Mouse (Mus musculus): Measurements from ENCODE around the gene H2-Oa. TPM values are rescaled to one million over a fixed set of nuclear protein-coding genes. Genes with fewer than 3 reads are reported as not detected.
A peak's percentile ranks its signal among the peaks of the same experiment; 100 is the strongest.

Gene H2-Oa
- total RNA-seq (2021) = under 1 TPM in 1 of 2 experiments, not detected in 1; 0.55 TPM

DNA sequence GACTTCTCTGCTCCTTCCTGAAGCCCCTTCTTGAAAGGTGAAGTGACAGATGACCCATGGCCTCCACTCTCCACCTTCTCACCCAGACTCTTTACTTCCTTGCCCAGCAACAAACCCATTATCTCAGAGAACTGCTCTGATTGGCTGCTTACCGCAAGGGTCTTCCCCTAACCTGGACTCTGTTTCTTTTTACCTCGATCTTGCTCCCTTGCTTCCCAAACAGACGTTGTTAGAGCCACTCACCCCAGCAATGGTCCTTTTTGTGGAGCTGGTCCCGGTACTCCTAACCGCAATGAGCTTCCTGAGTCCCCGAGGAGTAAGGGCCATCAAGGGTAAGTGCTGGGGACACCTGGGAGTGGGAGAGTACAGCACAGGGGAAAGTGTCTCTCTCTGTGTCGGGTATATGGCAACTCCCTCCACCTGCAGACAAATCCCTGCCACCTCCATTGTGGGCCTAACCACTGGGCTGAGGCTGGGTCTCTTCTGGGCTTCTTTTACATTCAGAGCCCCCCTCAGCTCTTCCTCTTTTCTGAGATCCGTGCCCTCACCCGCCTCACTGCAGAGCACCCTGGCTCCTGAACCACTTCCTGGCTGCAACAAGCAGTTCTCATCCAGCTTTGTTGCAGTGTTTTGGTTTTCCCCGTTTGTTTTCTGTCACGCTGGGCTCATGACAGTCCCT, at the start of gene H2-Oa:
H2-Oa (plus strand) TSS at position 144 of the 679 bp plus-strand sequence.
- no peak for DNase-seq (ENCODE audit: extremely low spot score in 1 of 2, low spot score in 2 of 2)
- intact Hi-C loops (cut with DNase I) = no loop called here

DNA sequence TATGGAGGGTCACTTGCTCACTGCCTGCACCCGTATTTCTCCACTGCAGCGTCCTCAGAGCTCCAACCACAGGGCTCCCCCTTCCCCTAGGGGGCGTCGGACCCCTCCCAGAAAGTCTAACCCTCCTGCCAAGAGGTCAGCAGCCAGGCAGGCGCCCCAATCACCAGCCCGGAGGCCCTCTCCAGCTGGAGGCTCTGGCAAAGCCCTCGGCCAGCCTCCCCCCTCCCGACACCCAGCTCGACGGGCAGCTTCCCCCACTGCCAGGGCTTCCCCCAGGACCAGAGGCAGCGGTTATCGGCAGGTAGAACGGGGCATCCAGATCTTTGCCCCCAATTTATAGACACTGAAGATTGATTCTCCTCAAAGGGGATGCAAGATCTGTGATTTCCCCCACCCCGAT, 46.2 kb upstream of the H2-Oa start:
- intact Hi-C loops (cut with DNase I) = no loop called here
- DNase-seq (ENCODE audit: extremely low spot score in 1 of 2, low spot score in 2 of 2) = no peak

DNA sequence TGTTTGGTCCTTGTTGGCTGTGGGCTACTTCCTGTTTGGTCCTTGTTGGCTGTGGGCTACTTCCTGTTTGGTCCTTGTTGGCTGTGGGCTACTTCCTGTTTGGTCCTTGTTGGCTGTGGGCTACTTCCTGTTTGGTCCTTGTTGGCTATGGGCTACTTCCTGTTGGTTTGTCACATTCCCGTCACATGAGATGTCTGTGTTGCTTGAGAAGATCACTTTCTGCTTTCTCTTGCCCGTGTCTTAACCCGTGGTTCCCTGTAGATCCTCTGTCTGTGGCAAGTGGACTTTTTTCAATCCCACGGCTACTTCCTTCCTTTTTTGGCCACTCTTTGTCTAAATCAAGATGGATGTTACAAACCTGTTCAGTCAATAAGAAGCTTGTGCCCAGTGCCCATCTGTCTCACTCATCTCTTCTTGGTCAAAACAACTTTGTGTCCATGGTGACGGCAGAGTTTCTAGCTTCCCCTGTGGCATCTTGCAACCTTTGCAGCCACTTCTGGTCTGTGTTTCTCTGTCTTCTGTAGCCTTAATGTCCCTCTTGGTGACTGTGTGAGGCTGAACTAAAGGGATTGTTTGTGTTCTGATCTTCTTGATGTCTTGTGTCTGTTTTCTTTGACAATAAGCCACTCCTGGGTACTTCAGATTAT, 44.6 kb upstream of the H2-Oa start:
- intact Hi-C loops (cut with DNase I) = no loop called here
- no peak for DNase-seq (ENCODE audit: extremely low spot score in 1 of 2, low spot score in 2 of 2)

DNA sequence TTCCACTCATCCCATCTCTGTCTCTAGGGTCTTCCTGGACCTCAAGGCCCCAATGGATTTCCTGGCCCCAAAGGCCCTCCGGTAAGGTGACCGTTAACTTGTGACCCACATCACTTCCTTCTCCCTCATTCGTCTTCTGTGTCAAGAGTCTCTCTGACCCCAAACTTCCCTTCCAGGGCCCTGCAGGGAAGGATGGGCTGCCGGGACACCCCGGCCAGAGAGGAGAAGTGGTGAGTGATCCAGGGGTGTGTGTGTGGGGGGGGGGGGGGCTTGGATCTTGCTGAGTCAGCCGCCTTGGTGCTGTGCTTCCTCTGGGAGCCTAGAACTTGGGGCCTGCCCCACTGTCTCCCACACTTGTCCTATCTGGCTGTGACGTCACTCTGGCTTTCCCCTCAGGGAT, 34.9 kb upstream of the H2-Oa start:
- intact Hi-C loops (cut with DNase I) = no loop called here
- DNase-seq (ENCODE audit: extremely low spot score in 1 of 2, low spot score in 2 of 2) = no peak

DNA sequence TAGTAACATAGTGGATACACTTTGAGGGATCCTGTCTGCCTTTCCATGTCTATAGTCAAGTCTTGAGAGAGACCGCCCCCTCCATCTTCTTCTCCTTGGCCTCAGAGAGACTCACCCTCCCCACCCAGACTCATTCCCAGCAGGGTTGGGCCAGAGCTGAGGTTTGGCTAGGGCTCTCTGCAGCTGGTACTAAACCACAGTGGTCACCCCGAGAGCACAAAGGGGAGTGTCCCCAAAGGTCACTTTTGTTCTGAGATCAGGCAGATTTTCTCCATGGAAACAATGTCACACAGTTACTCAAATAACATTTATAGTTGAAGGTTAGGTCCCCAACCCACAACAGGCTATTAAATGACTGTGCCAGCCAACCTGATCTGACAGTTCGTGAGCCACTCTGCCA, 23.3 kb upstream of the H2-Oa start:
- intact Hi-C loops (cut with DNase I) = no loop called here
- DNase-seq (ENCODE audit: extremely low spot score in 1 of 2, low spot score in 2 of 2) = no peak

DNA sequence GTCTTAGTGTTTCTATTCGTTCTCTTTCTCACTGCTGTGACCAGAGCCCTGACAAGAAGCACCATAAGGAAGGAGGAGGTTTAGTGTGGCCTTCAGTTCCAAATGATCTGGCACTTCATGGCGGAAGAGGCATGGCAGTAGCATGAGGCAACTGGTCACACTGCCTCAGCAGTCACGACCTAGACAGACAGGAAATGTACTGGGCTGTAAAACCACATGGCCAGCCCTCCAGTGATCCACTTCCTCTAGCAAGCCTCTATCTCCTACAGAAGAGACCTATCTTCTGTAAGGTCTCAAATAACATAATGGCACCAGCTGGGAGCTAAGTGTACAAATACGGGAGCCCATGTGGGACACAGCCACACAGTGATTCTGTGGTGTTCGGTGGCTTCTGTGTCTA, 20.0 kb upstream of the H2-Oa start:
- intact Hi-C loops (cut with DNase I) = loop anchor here (10.0 kb wide), 1 partner anchor 163 kb away; the partner anchor contains the start of gene H2-Ob
- no peak for DNase-seq (ENCODE audit: extremely low spot score in 1 of 2, low spot score in 2 of 2)

DNA sequence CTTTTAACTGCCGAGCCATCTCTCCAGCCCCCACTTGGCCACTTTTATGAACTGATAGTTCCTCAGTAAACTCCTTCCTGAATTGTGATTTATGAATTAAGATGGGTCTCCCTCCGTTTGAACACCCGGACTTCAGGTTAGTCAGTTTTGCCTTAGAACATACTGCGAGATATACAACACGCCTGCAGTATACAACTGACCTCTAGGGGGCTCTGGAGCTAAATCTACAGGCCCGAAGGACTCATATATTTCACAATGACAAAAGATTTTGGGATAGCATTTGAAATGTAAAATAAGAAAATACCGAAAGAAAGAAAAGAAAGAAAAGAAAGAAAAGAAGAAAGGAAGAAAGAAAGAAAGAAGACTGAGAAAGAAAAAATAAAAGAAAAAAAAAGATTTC, 16.9 kb upstream of the H2-Oa start:
- intact Hi-C loops (cut with DNase I) = loop anchor here (10.0 kb wide), 1 partner anchor 160 kb away; the partner anchor contains the start of gene H2-Ob
- DNase-seq (ENCODE audit: extremely low spot score in 1 of 2, low spot score in 2 of 2) = peak; percentile 64 to 69

DNA sequence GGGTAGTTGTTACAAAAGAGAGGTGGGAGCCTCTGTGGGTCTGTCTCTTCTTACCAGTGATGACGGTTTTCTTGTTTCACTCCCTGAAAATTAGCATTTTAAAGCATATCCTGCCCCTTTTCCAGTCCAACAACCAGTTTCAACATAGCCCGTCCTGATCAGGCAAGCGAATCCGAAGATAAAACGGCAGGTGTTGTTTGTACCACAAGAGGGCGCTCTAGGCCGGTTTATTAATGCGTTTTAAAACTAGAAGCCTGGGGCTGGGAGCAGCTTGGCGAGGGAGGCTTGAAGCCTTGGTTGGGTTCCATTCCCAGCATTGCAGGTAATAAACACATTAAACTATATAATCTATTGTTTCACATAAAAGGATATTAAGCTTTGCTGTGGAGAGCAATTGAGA, 14.6 kb upstream of the H2-Oa start:
- intact Hi-C loops (cut with DNase I) = loop anchor here (2.0 to 10.0 kb wide), 2 partner anchors 87 to 157 kb away; partner anchors contain the start of gene H2-Ob
- DNase-seq (ENCODE audit: extremely low spot score in 1 of 2, low spot score in 2 of 2) = peak; percentile 60 to 71

DNA sequence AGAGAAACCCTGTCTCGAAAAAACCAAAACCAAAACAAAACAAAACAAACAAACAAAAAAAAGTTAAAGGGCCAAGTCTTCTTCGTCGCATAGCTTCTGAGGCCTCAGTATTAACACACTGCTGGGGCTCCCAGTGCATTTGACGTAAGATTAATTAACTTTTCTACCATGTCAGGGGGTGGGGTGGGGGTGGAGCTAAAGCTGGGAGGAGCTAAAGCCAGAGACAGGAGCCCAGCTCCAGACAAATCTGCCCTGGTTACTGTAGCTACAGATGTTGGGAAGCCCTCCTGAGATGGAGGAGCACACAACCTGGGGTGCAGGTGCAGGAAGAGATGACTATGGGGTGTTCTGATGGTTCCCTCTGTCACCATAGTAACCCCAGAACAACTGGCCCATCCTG, 14.0 kb upstream of the H2-Oa start:
- intact Hi-C loops (cut with DNase I) = loop anchor here (10.0 kb wide), 1 partner anchor 157 kb away; the partner anchor contains the start of gene H2-Ob
- no peak for DNase-seq (ENCODE audit: extremely low spot score in 1 of 2, low spot score in 2 of 2)

DNA sequence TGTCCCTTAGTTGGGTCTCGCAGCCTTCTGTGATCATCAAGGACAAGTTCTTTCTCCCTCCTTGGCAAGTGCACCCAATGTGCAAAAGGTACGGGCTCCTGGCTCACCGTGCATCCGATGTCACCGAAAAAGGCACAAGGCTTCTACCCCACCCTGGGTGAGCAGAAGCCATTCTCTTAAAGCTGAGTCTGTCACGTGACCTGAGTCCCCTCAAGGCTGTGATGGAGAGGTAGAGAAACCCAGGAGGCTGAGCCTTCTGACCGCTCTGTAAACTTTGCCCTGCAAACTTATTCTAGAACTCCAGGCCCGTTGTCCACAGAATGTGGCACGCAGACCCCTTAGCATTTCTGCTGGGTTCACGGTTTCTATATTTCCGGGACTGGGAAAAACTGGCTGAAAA, 13.1 kb upstream of the H2-Oa start:
- intact Hi-C loops (cut with DNase I) = loop anchor here (10.0 kb wide), 1 partner anchor 156 kb away; the partner anchor contains the start of gene H2-Ob
- DNase-seq (ENCODE audit: extremely low spot score in 1 of 2, low spot score in 2 of 2) = no peak

DNA sequence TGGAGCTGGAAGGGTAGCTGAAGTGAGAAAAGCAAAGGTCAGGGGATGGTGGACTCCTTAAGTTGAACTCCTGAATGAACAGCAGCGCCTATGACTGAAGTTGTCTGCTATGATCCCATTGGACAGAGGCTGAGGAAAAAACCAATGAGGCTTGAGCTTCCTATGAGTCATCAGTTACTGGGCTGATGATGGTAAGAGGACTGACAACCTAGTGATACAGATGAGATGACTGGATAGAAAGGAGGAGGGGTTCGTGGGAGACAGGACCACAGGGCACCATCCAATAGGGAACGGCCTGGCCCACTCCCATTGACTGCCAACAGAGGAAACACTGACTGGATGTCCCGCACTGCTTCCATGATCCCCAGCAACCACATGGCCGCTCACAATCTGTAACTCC, 12.5 kb upstream of the H2-Oa start:
- intact Hi-C loops (cut with DNase I) = loop anchor here (10.0 kb wide), 1 partner anchor 155 kb away; the partner anchor contains the start of gene H2-Ob
- peak; percentile 11 to 72 for DNase-seq (ENCODE audit: extremely low spot score in 1 of 2, low spot score in 2 of 2)

DNA sequence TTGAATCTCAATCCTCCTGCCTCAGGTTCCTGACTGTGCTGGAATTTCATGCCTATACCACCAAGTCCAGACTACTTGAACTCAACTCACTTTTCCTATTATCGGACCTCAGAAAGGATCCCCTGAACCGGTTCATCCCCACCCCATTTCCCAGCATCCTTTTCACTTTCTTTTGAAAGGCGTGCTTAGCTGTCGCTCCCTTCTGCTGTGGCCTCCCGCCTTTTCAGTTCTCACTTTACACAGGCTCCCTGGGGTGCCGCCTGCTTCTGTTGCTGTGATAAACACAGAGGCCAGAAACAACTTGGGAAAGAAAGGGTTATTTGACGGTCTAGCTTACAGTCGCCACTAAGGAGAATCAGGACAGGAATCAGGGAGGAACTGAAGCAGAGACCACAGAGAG, 9.0 kb upstream of the H2-Oa start:
- intact Hi-C loops (cut with DNase I) = no loop called here
- no peak for DNase-seq (ENCODE audit: extremely low spot score in 1 of 2, low spot score in 2 of 2)

DNA sequence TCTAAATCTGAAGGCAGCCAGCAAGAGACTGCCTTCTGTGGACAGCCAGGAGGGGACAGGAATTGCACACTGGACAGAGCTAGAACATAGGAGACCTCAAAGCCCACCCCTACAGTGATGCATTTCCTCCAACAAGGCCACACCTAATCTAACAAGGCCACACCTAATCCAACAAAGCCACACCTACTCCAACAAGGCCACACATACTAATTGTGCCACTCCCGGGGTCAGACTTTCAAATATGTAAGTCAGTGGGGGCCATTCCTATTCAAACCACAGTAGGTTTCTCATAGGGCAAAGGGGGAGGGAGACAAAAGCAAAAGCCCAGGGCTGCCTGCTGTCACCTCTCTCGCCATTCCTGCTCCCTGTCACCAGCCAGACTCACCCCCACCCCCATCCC, 4.8 kb upstream of the H2-Oa start:
- DNase-seq (ENCODE audit: extremely low spot score in 1 of 2, low spot score in 2 of 2) = no peak
- intact Hi-C loops (cut with DNase I) = no loop called here

DNA sequence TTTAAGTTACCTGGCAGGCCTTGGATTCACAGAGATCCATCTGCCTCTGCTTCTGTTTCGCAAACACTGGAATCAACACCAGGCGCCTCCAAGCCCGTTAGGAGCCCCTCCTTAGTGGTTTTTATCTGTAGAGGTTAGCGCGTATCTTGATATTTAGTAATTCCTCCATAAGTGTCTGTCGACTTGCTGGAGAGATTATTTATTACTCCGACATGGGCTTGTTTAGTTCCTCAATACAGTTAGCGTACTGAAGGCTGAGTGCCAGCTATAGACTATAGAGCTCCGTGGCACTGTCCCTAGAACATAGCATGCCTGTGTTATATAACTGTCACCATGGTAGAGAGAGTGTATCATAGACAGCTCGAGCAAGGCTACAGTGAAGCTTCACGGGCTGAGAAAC, 4.0 kb upstream of the H2-Oa start:
- intact Hi-C loops (cut with DNase I) = no loop called here
- DNase-seq (ENCODE audit: extremely low spot score in 1 of 2, low spot score in 2 of 2) = no peak

DNA sequence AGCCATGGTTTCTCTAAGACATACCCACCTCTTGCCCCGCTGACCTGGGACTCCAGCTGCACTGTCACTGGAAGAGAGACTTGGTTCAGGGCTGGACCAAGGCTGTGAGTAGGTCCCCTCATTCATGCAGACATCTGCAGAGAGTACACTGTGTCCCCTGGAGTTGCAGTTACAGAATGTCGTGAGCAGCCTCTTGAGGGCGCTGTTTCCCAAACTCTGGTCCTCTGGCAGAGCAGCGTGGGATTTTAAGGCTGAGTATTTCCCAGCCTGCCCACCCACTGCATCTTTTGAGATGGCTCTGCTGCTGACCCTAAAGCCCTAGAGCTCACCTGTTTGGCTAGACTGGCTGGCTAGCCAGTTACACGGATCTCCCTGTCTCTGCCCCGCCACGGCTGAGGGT, 1.2 kb upstream of the H2-Oa start:
- peak in 1 of 2 experiments; percentile 48 for DNase-seq (ENCODE audit: extremely low spot score in 1 of 2, low spot score in 2 of 2)
- intact Hi-C loops (cut with DNase I) = no loop called here

DNA sequence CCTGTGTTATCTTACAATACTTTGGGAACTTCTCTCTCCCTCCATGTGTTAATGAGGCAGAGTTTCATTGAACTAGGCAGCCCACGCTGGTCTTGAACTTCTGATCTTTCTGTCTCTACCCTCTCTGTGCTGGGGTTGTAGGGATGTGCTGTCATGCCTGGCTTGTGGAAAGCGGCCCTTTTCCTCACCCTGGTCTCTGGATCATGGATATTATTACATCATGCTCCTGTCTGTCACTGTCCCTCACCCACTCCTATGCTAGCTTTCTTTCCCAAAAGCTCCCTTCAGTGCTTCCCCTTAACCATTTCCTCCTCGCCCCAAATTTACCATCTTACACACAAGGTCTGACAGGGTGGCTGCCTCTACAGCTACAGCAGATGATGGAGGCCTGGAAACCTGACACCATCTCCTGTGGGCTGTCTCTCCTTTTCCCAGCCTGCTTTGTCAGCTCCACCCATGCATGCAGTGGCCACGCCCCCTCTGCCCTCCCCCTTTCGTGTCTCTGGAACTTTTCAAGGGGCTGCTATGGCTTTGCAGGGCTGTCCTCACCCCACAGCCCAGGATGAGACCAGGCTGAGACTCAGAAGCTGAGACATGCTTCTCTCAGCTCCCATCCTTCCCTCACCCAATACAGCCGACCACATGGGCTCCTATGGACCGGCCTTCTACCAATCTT, 1.2 kb downstream of the H2-Oa start:
- DNase-seq (ENCODE audit: extremely low spot score in 1 of 2, low spot score in 2 of 2) = no peak
- intact Hi-C loops (cut with DNase I) = no loop called here

DNA sequence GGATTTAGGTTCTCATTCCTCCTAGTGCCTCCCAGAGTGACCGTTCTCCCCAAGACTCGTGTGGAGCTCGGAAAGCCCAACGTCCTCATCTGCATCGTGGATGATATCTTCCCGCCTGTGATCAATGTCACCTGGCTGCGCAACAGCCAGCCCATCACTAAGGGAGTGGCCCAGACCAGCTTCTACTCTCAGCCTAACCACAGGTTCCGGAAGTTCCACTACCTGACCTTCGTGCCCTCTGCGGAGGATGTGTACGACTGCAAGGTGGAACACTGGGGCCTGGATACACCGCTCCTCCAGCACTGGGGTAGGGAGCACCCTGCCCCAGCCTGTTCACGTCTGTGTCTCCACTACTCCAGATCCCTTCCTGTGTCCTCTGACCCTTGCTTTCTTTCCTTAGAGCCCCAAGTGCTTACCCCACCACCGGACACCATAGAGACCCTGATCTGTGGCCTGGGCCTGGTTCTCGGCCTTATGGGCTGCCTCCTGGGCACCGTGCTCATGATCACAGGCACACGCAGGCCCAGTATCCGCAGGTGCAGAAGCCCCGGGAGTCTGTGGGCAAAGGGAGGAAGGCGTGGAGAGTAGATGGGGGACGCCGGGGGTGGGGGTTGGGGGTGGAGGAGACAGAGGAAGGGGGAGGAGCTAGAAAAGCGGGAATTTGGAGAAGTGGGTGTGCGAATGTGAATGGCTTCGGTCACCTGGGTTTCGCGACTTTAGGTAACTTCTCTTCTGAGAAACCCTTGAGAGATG, 2.3 kb downstream of the H2-Oa start:
- intact Hi-C loops (cut with DNase I) = no loop called here
- no peak for DNase-seq (ENCODE audit: extremely low spot score in 1 of 2, low spot score in 2 of 2)

DNA sequence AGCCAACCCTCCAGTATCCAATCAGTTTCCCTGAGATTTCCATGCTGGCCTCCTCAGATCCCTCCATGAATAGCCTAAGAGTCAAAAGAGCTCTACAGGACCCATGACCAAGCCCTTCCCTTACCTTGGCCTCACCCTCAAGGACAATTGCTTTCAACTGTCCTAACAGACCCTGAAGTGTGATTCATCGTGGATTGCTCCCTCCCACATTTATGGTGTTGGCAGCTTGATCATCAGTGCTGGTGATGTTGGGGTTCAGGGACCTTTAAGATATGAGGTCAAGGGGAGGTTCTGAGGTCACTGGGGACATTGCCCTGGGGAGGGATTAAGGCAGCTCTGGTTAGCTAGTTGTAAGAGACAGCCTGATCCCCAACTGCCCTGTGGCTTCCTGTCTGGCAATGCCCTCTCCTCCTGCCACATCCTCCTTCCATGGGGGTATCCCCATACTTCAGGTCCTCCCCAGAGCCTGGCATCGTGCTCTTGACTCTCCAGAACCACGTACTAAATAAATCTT, 4.4 kb downstream of the H2-Oa start:
- intact Hi-C loops (cut with DNase I) = no loop called here
- DNase-seq (ENCODE audit: extremely low spot score in 1 of 2, low spot score in 2 of 2) = no peak

DNA sequence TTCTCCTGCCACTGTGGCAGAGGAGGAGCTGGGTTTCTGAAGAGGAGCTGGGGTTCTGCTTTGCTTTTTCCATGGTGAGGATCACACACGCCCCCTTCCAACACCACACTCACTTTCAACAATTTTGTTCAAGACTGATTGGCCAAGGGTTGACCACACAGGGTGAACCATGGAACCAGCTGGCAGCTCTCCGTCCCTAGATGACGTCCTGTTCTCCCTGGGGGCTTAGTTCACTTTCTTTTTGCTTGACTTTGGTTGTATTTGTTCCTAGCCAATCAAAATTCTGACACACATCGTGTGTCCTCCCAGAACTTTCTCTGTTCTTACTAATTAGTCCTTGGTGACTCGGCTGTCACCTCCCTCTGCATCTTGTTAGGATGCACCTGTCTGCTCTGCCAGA, 5.1 kb downstream of the H2-Oa start:
- intact Hi-C loops (cut with DNase I) = no loop called here
- DNase-seq (ENCODE audit: extremely low spot score in 1 of 2, low spot score in 2 of 2) = no peak
